Mouse (Mus musculus): ENCODE results near the gene March10.

March10 gene

DNA sequence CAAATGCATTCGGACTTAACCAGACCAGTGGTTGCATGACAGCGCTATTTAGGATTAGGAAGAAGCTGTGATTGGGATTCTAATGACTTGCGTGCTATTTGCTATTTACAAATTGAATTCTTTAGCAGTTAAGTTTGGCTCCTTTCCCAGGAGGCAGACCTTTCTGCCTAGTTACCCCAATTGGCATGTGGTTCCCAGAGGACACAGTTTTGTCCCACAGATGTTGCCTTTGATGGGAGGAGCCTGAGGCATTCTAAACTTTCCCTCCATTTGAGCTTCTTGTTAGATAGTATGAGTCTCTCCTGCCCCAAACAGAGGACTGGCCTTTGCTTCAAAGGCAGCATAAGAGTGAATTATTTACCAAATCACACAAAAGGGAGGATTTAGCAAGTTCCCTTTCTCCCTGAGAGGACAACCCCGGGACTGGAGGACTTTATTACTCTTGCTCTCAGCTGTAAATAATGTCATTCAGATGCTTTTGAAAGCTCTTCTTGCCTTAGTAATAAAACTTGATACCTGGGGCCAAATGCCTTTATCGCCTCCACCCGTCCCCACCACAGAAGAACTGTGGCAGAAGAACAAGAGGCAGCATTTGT lies 48.6 kb downstream of the March10 start:
- no peak for DNase-seq (ENCODE audit: low read depth, low spot score)

DNA sequence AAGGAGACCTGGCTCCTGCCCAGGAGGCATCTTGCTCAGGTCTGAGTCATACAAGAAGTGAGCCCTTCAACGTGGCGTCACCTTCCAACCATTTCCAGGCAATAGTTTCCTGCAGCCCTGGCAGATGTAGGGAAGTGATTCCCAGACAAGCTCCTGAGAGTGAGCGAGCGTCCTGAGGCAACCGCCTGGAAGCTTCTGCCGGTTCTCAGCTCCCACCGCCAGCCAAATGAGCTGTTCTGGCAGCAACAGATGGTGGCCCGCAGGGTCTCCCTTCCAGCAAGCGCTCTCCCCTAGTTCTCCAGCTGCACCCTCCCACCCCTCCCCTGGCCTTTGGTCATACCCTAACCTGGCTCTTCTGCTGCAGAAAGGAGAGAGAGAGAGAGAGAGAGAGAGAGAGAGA lies 54.2 kb downstream of the March10 start:
- DNase-seq (ENCODE audit: low read depth, low spot score): no peak

DNA sequence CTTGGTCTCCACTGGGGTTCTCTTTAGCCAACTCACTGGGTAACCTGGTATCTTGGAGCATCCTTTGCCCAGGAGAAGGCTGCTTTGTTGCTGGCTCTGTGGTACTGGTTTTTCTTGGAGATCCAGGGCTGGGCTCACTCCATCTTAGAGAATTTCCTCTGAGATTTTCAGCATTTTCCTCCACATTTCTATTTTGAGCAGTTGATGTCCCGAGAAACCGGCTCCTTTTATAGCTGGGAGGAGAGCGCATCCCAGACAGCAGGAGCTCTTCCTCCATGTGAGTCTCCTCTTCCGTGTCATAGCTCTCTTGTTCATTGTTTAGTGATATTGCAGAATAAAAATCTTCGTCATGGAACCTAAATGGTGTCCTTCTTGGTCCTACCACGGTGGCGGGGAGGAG lies 66.2 kb downstream of the March10 start:
- DNase-seq (ENCODE audit: low read depth, low spot score): no peak

DNA sequence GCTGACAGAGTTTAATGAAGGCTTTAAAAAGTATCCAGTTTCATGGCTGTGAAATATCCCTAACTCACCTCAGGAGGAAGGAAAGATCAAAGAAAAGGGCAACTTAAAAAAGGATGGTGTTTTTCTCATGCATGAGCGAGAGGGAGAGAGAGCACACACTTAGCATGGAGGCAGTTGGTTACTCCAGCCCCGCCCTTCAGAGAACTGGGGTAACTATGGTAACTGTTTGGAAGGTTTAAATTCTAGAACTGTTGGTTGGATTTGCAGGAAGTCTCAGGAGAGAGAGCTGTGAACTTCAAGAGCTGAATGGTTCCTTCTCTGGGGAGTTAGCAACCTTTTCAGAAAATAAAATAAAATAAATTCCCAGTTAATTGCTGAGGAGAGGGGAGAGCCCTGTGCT lies 67.9 kb downstream of the March10 start:
- no peak for DNase-seq (ENCODE audit: low read depth, low spot score)

DNA sequence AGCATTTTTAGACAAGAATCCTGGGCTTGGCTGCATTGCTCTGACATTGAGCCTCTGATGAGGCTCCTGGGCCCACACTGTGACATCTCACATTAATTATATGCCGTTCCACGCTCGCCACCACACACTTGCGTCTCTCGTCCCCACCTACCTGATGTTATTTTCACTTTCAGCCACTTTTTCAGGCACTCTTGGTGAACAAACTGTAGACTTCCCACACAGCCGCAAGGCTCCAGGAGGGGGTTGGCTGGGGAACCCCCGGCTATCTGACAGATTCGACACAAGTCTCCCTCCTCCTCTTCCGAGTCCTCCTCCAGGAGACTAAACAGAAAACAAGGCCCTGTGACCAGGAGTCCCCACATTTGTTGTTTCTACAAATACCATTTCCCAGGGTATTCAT lies 71.3 kb downstream of the March10 start:
- no peak for DNase-seq (ENCODE audit: low read depth, low spot score)

DNA sequence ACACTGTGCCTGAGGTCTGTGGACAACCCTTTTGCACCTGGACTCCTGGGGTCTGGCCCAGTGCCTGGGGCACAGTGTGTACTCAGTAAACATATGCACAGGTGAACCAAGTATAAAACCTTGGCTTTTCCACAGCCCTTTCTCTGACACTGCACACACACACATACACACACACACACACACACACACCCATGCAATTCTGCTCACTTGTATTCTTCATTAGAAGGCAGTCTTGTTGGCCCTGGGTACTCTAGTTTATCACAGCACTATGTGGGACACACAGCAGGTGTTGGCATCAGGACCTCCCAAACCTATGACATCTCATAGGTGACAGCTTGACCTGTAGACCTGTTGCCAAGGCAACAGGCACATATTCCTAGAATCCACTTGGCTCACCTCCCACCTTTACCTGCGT lies 80.7 kb downstream of the March10 start:
- DNase-seq (ENCODE audit: low read depth, low spot score): no peak

DNA sequence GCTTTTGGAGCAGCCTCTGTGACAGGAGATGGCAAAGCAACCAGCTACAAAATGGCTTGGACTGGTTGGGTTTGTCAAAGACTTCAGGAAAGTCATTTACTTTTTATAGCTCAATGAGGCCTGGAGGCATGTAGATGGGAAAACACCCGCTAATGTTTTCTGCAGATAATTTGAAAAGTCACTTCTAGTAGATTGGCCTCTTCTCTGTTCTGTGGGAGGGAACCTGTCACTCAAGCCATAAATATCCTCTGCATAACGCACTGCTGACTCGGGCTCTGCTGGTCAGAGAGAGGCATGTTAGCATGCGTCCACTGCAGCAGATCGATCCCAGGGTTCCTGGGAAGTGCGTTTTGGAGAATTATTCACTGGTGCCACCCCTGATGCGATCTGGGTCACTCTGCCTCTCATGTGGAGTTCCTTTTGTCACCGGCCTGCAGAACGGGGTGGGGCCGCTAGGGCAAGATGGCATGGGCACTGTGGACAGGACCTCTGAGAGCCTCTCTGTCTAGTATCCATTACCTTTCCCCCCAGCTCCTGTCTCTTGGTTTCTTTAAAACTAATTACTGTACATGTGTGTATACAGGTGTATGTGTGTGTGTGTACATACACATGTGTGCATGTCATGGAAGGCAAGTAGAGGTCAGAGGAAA lies 81.9 kb downstream of the March10 start:
- DNase-seq (ENCODE audit: low read depth, low spot score): no peak

DNA sequence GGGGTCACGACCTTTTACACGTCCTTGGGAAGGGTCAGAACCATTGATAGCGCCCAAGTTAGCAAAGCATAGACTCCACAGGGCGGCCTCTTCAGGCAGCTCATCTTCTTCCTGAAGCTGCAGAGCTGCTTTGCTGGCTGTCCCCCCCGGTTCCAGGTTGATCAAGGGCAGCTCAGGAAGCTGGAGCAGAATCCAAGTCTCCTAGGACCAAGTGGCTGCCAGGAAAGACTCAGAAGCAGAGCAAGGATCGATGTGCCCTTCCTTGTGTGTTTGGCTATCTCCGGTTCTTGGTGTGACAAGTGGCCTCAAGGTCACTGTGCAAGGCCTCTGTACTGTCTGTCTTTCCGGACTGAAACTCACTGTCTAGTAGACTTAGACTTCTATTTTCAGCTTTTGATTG lies 82.7 kb downstream of the March10 start:
- DNase-seq (ENCODE audit: low read depth, low spot score): no peak

DNA sequence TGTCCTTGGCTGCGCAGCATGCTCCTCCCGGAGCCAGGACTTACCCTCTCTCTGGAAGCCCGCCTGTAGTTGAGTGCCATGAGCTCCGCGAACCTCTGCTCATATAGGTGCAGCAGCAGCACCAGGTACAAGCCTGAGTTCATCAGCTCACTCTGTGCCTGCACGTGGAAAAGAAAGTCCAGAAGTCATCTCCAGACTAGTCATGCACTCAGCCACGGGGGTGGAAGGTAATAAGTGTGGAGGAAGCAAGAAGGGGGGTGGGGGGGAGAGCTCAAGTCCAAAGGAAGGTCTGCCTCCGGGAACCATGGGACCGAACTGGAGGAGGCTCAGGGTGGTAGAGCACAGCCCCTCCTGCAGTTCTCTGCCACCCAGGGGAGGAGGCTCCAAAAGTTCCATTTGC lies 84.7 kb downstream of the March10 start:
- DNase-seq (ENCODE audit: low read depth, low spot score): no peak

DNA sequence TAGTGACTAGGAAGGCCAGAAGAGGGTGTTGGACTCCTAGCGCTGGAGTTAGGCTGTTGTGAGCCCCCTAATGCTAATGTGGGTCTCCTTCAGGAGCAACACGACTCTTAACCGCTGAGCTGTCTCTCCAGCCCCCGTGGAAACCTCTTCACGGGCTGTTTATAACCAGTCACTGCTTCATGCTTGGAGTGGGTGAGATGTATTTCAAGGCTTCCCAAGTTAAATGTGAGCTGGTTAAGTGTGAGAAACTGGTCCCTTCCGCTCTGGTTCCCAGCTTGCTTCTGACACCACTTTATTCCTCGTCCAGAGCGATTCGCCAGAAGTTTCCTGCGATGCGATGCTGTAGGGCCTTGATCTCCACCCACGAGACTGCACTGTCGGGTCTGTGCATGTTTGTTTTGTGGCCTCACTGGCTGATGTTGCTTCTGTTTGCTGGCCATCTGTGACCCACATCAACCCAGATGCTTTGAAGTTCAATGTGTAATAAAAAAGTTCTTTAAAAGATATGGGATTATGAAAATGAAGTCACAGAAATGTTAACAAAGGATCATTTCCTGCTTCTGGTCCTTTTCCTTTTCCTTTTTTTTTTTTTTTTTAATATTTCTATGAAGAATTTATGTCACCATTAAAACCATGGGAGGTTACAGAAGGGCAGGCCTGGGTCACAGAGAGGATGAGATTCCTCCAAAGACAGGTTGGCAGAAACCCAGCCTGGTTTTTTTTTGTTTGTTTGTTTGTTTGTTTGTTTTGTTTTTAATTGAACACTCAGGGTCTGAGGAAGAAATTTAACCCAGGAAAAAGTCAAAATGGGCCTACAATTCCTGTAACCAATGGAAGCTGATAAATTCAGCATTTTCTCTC lies 86.8 kb downstream of the March10 start:
- DNase-seq (ENCODE audit: low read depth, low spot score): no peak

DNA sequence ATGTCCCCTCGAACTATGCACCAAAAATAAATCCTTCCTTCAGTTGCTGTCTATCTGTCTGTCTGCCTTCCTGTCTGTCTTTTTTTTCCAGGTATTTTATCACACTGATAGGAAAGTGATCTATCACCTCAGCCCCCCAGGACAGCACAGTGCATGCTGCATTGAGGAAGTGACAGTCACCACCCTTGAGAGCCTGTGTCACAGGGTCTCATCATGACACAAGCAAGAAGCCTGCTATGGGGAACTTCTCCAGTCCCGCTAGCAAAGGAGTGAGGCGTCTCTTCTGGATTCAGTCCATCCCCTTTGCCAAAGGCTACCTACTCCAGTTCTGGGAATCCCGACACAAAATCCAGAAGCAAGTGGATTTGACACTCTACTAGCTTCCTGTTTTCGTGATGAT lies 87.7 kb downstream of the March10 start:
- DNase-seq (ENCODE audit: low read depth, low spot score): no peak

DNA sequence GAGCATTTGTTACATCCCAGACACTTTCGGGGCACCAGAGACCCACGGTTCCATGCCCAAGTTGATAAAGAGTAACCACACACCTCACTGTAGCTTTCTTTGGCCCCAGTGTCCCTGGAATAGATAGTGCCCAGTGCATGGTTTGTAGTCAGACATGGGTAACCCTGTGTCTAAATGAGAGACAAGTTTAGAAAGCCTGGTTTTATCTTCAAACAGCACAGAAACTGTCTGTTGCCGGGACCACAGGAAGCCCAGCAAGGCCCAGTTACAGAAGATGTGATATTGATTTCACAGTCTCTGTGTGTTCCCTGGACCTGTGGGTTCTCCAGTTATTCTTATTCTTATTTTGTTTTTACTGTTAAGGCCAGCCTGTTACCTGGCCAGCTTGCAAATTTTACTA lies 89.4 kb downstream of the March10 start:
- DNase-seq (ENCODE audit: low read depth, low spot score): no peak

DNA sequence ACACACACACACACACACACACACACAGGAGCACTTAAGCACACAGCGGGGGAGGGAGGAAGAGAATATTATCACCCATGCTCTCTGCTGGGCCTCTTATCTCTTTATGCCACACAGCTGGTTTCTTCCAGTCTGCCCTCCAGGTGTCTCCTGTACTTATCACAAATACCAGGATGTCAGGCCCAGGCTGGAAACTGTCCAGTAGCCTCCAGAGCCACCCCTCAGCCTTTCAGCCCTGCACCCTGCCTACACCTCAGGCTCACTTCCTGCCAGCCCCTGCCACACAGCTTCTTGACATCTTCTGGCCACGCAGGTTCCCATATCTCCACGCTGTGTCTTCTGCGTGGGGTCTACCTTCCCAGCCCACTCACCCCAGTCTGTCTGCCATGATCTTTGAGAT lies 90.5 kb downstream of the March10 start:
- DNase-seq (ENCODE audit: low read depth, low spot score): no peak

DNA sequence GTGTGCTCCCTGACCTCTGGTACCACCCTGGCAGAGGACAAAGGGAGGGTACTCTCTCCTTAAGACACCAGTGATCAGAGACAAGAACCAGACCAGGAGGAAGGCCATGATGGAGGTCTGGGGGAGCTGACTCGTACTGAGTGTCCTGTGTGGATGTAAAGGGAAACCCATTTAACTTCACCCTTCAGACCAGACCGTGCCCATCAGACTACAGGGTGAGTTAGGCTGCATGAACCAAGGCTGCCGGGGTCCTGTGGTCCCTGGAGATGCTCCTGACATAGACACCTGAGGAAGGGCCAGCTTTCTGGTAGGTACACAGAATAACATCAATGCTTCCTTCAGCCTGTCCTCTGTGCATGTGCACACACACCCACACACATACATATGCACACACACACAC lies 90.9 kb downstream of the March10 start:
- no peak for DNase-seq (ENCODE audit: low read depth, low spot score)

DNA sequence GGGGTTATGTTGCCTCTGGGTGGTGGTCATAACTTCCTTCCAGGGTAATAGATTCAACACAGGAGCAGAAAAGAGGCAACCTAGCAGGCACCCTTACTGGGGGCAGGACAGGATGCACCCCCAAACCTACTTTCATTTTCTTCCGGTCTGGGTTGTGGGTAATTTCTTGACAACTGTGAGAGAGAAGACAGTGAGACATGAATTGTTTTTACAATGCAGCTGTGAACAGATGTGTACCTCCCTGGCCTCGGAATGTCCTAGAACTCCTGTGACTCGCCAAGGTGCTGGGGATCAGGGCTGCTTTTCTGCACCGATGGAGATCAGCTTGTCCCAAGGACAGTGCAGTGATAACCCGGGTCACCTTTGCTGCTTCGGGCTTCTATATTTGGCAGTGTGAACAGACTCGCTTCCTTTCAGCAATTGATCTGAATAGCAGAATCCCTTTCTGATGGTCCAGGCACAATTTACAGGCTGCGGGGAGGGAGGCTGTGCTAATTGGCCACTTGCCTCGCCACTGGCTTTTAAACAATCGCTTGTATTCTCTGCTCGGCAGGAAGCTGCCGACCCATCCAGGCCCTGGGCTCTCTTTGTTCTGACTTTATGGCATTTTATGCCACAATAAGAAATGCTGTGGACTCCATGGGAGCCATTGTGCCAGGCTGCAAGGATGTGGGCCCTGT lies 92.0 kb downstream of the March10 start:
- DNase-seq (ENCODE audit: low read depth, low spot score): no peak

DNA sequence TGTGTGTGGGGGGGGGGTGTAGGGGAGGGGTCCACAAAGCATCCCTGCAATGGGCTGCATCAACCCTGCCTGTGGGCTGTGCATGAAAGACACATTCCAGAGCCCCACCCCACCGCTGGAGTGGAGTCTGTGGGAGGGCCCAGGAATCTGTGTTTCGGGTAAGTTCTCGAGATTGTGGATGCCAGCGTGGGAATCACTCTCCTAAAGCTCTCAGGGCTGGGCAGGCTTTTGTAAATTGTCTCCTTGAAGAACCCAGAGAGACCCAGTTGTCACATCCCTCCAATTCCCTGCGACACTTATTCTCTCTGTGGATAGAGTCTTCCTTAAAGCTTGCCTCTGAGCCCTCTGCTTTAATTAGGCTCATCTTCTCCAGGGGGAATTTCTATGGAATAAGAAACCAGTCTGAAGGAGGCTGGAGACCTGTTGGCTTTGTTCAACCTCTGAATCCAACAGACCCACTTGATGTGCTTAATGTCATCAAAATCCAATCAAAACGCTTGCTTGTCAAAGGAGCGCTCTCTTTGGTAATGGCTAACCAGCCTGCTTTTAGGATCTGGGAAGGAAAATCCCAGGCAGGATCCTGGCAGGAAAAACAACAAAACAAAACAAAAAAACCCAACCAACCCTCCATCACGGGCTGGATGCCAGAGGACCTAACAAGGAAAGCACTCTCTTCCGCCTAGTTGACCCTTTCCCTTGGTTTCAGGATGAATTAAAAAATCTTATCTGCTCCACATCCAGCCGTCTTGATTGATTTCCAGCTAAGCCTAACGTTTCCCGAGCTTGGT lies 92.7 kb downstream of the March10 start:
- DNase-seq (ENCODE audit: low read depth, low spot score): no peak

DNA sequence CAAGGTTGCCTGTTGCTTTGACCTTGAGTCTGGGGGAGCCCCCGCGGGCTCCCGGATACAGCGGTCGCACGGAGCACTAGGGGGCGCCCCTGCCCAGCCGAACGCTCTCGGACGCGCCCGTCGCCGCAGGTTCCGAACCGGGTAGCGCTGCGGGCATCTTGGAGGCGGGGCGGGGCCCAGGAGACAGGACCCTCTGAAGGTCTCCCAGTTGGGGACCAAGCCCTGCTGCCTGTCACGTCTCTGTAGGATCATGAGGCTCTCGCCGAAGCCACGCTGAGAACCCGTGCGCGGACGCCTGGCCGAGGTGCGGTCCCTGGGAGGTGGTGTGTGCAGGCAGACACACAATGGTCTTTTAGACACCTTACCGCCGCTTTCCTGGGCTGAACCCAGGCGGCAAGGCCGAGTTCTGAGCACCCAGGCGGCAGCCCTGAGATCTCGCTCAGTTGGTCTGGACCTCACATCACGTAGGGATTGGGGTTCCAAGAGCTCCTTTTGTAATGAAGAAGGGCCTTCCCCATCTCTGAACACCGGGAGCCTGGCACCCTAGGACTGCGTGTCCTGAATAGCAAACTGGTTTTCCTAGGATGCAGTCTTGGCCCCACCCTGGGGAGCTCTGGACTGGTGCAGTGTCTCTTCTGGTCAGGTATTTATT lies 93.5 kb downstream of the March10 start:
- peak; percentile 33 for DNase-seq (ENCODE audit: low read depth, low spot score)

DNA sequence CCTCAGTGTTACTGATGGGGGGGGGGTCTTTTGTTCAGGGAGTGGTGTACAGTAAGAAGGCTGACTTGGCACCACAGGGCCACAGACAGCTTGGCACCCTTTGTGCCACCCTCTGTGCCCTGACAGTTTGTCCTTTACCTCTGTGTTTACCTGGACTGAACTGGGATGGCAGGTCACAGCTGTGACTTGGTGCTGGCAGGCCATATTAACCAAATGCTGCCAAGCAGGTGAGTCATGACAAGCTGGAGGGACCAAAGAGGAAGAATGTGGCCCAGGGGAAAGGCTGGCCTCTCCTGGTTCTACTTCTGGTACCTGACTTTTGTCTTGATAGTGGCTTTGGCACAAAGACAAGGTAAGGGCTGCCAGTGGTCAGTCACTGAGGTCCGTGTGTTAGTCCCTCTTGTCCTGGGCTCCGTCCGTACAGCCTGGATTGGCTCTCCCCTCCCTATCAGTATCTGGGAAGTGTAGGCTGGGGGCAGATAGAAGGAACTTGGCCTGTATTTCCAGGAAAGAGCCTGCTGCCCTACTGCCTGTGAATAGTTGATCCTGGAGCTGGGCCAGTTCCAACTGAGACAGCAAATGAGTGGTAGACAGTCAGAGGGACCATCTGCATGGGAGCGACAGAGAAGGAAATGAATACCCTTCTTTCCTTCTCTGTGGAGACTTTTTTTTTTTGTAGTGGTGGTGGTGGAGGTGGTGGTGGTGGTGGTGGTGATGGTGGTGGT lies 94.3 kb downstream of the March10 start:
- DNase-seq (ENCODE audit: low read depth, low spot score): no peak

DNA sequence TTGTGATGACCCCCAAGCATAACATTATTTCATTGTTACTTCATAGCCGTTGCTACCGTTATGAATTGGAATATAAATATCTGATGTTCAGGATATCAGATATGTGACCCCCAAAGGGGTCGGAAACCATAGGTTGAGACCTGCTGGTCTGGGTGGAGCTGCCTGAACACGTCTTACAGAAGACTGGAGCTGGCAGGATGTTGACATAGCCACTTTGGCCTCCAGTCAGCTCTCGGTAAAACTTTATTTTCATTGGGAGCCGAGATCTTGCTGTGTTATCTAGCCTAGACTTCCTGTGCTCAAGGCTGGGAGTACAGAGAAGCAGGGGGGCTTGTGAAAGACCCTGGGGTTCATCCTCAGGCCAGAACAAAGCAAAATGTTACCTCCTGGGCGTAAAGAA lies 100.2 kb downstream of the March10 start:
- no peak for DNase-seq (ENCODE audit: low read depth, low spot score)

DNA sequence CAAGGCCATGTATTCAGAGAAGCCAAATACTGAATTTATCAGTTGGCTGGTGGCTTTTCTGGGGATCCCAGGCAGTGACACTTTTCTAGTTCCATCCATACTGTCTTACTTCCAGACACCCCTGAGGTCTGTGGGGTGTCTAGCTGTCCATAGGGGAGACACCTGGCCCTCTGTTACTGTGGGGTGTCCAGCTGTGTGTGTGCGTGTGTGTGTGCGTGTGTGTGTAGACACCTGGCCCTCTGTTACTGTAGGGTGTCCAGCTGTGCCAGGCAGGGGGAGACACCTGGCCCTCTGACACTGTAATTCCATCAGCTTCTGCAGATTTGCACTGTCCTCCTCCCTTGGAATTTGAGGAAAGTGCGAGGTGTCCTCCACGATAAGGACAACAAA lies 102.6 kb downstream of the March10 start:
- no peak for DNase-seq (ENCODE audit: low read depth, low spot score)

Measured in retina, postnatal 7 days (tissue).